Mouse (Mus musculus) heart, postnatal 0 days (tissue): ENCODE measurements around the gene Zcchc4.

Experiments used
- CTCF ChIP-seq: IDR thresholded peaks from 2 replicates; pipeline ENCODE4 v1.5.1; 2016; ENCODE audit warnings: antibody characterized with exemption, control low read depth, low read depth
- EP300 ChIP-seq: IDR thresholded peaks from 2 replicates; pipeline ENCODE4 v1.6.1; 2016; ENCODE audit warnings: antibody characterized with exemption, low read depth

DNA sequence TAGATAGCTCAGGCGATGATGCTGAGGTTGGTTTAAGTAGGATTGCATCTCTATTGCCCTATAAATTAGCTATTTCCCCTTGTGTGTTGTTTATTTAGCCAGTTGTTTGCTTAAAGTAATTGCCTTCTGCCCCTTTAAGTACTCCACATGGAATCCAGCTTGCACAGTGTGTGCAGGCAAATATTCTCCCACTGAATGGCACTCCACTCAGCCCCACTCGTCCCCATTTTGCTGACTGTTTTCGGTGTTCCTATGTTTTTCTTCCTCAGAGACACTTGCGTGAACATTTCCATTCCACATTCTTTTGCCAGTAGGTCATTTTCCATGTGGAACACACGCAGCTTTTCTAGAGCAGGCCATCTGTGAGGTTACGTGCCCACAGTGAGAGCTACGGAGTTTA, 12.6 kb upstream of the Zcchc4 start:
- TF ChIP-seq CTCF (no peak), EP300 (no peak)
